Mouse (Mus musculus) frontal cortex, postnatal 36 days (tissue): Measurements from ENCODE around the gene Fmod.

Experiments used
- DNase-seq, 2 experiments: peaks; one replicate each; pipeline ENCODE4 v3.0.0; 2022; ENCODE audit warnings: low spot score in 2 of 2

Fmod gene

GRCm38 (mm10) chr1:134096264-134096934 lies 59.3 kb downstream of the Fmod start:
- no peak for DNase-seq

- no peak for DNase-seq
Observed at GRCm38 (mm10) chr1:134097080-134097855, 60.2 kb downstream of the Fmod start.
